Mouse (Mus musculus) G1E (cell line): ENCODE measurements around the gene Hoxd13.

Experiments
- CTCF ChIP-seq: IDR thresholded peaks from 2 replicates; pipeline ENCODE4 v1.5.1; 2012; ENCODE audit warnings: low read depth, low read length, inconsistent platforms, mixed read lengths
- GATA1 ChIP-seq: IDR thresholded peaks from 2 replicates; pipeline ENCODE4 v1.6.1; 2012; ENCODE audit warnings: borderline replicate concordance, low read length, inconsistent platforms, mixed read lengths
- POLR2AphosphoS5 ChIP-seq: IDR thresholded peaks from 2 replicates; pipeline ENCODE4 v1.6.1; 2012; ENCODE audit warnings: low read depth, low read length, inconsistent platforms; ENCODE audit not compliant: insufficient replicate concordance
- TAL1 ChIP-seq: conservative IDR thresholded peaks from 2 replicates; pipeline ENCODE4 v1.6.1; 2012; ENCODE audit warnings: low read depth, low read length, inconsistent platforms, mixed read lengths

DNA sequence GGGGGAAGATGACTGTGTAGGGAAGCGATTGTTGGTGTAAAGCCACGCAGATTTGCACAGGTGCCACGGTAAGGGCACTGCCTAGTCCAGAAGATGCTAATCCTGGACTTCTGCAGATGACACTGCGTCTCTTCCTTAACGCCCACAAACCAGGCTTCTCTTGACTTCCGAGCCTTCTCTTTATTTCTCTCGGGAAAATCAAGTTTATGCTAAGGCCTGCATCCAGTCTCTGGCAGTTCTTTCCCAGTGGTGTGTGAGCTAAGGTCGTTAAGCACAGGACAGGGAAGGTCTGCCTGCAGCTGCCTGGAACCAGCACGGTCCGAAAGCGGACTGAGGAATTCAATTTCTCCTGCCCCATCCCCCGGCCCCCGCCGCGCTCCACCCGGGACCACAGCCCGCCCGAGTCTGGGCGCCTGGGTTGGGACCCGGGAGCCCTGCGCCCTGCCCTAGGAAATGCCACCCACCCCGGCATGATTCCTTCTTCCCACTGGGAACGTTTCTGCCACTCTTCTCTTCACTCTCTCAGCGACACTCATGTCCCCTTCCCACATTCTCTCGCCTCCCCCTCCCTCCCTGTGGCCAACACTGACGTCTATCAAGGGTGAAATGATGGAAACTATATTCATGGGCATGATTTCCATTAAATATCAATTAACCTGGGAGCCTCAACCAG, 35.7 kb downstream of the Hoxd13 start:
- TF ChIP-seq CTCF = no peak
- no peak for TF ChIP-seq POLR2AphosphoS5
- TF ChIP-seq GATA1 = no peak
- TF ChIP-seq TAL1 = no peak
